Mouse (Mus musculus): ENCODE measurements around the gene Col6a3. TPM values are rescaled to one million over a fixed set of nuclear protein-coding genes. Genes with fewer than 3 reads are reported as not detected.
A peak's percentile ranks its signal among the peaks of the same experiment; 100 is the strongest.

Gene Col6a3
- polyA plus RNA-seq, 1 experiment from 2014 or later = 19.5 TPM

DNA sequence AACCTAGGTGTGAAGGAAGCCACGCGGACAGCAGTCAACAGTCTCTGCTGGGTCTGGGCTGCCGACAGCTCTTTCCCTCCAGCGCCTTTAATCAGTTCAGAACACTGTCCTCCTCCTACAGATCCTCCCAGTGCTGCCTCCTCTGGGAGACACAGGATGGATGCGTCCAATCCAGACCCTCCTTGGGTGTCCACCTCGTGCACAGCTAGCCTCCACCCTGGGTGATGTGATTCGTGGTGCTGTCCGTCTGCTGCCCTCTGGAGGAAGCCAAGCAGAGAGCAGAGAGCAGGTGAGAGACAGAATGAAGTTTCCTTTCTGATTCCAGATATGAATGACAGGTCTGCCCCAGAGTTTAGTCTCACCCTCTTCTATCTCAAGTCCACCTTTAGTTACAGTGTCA, 6.1 kb upstream of the Col6a3 start:
- Histone ChIP-seq H3K4me1 (ENCODE audit: control insufficient read depth, insufficient read depth, low read length) (no peaks in the 10 kb centered on the region), H3K27me3 (ENCODE audit: control insufficient read depth, insufficient read depth, low read length) (no peaks in the 10 kb centered on the region), H3K9me3 (replicated peaks; ENCODE audit: control insufficient read depth, low read length) (no peaks in the 10 kb centered on the region), H3K27ac (replicated peaks; ENCODE audit: low read depth, low read length) (no peak overlapping the region), H3K36me3 (replicated peaks; ENCODE audit: control insufficient read depth, insufficient read depth, low read depth, low read length) (no peaks in the 10 kb centered on the region), H3K4me2 (ENCODE audit: low read depth, low read length) (no peak overlapping the region), H3K4me3 (ENCODE audit: low read depth, low read length) (no peak overlapping the region), H3K9ac (replicated peaks; ENCODE audit: low read length) (no peak overlapping the region)
- DNase-seq (ENCODE audit: low spot score) (peak; percentile 45), ATAC-seq (replicated peaks; ENCODE audit: insufficient number of reproducible peaks, low FRiP score, low TSS enrichment, low read depth) (no peak)
- WGBS = 37% methylated on average over 8 of the region's 8 CpGs

DNA sequence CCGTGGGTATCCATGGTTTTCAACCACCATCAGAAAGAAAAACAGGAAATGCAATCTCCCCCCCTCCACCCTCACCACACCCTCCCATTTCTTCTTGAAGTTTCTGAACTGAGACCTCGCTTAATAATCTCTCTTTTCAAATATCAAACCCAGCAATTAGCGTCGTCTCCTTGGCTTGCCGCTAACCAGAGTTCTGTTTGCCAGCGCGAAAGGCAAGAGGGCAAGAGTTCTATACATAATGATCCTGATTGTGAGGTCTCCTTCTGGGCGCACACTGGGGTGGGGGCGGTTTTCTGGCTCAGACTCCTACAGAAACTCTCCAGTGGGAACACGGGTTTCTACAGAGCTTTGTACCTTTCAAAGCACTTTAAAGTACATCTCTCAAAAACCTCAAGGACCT, 1.4 kb upstream of the Col6a3 start:
- Histone ChIP-seq H3K9me3 (replicated peaks; ENCODE audit: control insufficient read depth, low read length) (no peaks in the 10 kb centered on the region), H3K27me3 (ENCODE audit: control insufficient read depth, insufficient read depth, low read length) (no peaks in the 10 kb centered on the region), H3K4me2 (ENCODE audit: low read depth, low read length) (no peak overlapping the region), H3K36me3 (replicated peaks; ENCODE audit: control insufficient read depth, insufficient read depth, low read depth, low read length) (no peaks in the 10 kb centered on the region), H3K4me3 (ENCODE audit: low read depth, low read length) (no peak overlapping the region), H3K4me1 (ENCODE audit: control insufficient read depth, insufficient read depth, low read length) (no peaks in the 10 kb centered on the region), H3K27ac (replicated peaks; ENCODE audit: low read depth, low read length) (no peak overlapping the region), H3K9ac (replicated peaks; ENCODE audit: low read length) (no peak overlapping the region)
- 64% methylated on average over 10 of the region's 10 CpGs for WGBS
- ATAC-seq (replicated peaks; ENCODE audit: insufficient number of reproducible peaks, low FRiP score, low TSS enrichment, low read depth) (no peak), DNase-seq (ENCODE audit: low spot score) (no peak)

DNA sequence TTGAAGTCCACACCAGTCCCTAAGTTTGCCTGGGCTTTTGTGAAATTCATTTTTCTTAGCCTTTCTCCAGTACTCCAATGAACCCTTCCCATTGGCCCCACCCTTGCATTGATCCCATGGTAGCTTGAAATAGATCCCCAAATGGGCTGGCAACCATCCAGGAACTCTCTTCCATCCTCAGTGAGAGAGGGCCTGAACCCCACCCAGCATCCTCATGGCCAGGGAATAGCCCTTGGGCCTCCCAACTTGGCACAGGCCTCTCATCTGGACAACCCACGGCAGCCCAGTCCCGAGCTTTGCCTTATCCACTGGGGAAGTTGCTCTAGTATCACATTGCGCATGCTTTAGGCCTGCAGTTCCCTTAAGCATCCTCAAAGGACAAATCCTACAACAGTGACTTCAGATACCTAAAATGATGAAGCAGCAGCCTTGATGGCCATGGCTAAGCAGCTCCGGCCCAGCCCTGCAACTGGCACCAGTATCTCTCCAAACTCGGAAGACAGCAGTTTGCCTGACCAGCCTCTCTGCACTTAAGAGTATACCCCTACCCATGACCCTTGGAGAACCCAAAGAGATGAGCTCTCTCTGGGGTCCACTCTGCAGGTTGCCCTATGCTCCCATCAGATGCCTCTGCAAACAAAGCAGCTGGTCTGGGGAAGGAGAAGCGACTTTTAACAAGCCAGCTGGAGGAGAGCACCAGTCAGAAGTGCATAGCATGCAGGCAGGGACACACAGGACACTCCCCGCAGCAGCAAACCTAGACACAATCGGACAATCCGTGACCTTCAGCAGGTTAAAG, 783 bp downstream of the Col6a3 start:
- no peak for DNase-seq (ENCODE audit: low spot score)
- peak overlapping the region; percentile 21 for H3K4me3 ChIP-seq (ENCODE audit: low read depth, low read length)
- H3K27ac ChIP-seq (replicated peaks; ENCODE audit: low read depth, low read length) = no peak overlapping the region
- peak overlapping the region; percentile 44 for H3K4me2 ChIP-seq (ENCODE audit: low read depth, low read length)
- no peaks in the 10 kb centered on the region for H3K27me3 ChIP-seq (ENCODE audit: control insufficient read depth, insufficient read depth, low read length)
- no peak for ATAC-seq (replicated peaks; ENCODE audit: insufficient number of reproducible peaks, low FRiP score, low TSS enrichment, low read depth)
- 0 out of 2 replicates have a peak, but pooled peaks cover 4% of the 10 kb centered on the region for H3K4me1 ChIP-seq (ENCODE audit: control insufficient read depth, insufficient read depth, low read length)
- H3K9ac ChIP-seq (replicated peaks; ENCODE audit: low read length) = peak overlapping the region; percentile 54
- WGBS = 77% methylated on average over 9 of the region's 9 CpGs
- H3K36me3 ChIP-seq (replicated peaks; ENCODE audit: control insufficient read depth, insufficient read depth, low read depth, low read length) = no peaks in the 10 kb centered on the region
- no peaks in the 10 kb centered on the region for H3K9me3 ChIP-seq (replicated peaks; ENCODE audit: control insufficient read depth, low read length)

DNA sequence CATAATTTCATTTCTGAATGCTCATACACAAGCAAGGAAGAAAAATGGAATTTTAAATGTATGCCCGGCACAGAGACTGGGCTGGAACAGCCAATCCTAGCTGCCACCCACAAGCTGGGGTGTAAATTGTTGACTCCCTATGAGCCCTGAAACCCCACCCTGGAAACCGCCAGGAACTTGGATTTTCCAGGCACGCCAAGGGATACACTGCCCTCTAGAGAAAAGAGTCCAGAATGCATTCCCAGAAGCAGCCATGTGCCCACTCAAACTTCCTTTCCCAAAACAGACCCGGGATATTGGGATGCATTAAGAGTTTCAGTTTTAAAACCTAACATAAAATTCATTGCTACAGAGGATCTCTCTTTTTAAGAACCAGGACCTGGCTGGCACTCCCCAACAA, 3.5 kb downstream of the Col6a3 start:
- no peak for ATAC-seq (replicated peaks; ENCODE audit: insufficient number of reproducible peaks, low FRiP score, low TSS enrichment, low read depth)
- peak; percentile 72 for DNase-seq (ENCODE audit: low spot score)
- no peak overlapping the region for H3K9ac ChIP-seq (replicated peaks; ENCODE audit: low read length)
- no peak overlapping the region for H3K4me2 ChIP-seq (ENCODE audit: low read depth, low read length)
- H3K27me3 ChIP-seq (ENCODE audit: control insufficient read depth, insufficient read depth, low read length) = no peaks in the 10 kb centered on the region
- H3K4me3 ChIP-seq (ENCODE audit: low read depth, low read length) = no peak overlapping the region
- H3K27ac ChIP-seq (replicated peaks; ENCODE audit: low read depth, low read length) = no peak overlapping the region
- no peaks in the 10 kb centered on the region for H3K36me3 ChIP-seq (replicated peaks; ENCODE audit: control insufficient read depth, insufficient read depth, low read depth, low read length)
- 0 out of 2 replicates have a peak, but pooled peaks cover 4% of the 10 kb centered on the region for H3K4me1 ChIP-seq (ENCODE audit: control insufficient read depth, insufficient read depth, low read length)
- no peaks in the 10 kb centered on the region for H3K9me3 ChIP-seq (replicated peaks; ENCODE audit: control insufficient read depth, low read length)
- WGBS = 13% methylated on average over 4 of the region's 4 CpGs

DNA sequence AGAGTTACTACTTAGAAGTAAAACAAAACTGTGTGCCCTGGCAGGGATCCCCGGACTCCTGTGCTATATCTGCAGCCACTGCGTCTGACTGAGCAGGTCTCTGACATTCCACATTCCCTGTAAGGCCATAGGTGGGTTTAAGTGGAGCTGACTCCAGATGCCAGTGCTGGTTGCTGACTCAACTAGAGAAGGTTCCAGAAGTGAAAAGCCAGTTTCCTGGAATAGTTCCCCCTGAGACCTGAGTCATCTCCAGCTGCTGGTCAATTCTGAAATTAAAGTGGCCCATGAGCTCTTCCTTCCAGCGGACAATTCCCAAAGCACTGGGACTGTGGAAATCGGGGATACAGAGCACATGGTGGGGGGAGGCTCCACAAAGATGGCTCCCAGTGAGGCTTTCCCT, 5.1 kb downstream of the Col6a3 start:
- no peak for ATAC-seq (replicated peaks; ENCODE audit: insufficient number of reproducible peaks, low FRiP score, low TSS enrichment, low read depth)
- Histone ChIP-seq H3K4me2 (ENCODE audit: low read depth, low read length) (no peak overlapping the region; the same call in 1 of the 2 replicates), H3K27me3 (ENCODE audit: control insufficient read depth, insufficient read depth, low read length) (no peaks in the 10 kb centered on the region), H3K36me3 (replicated peaks; ENCODE audit: control insufficient read depth, insufficient read depth, low read depth, low read length) (no peaks in the 10 kb centered on the region), H3K4me3 (ENCODE audit: low read depth, low read length) (no peak overlapping the region), H3K27ac (replicated peaks; ENCODE audit: low read depth, low read length) (0 out of 2 replicates have a peak overlapping the region, but pooled peaks have one; percentile 7), H3K4me1 (ENCODE audit: control insufficient read depth, insufficient read depth, low read length) (0 out of 2 replicates have a peak, but pooled peaks cover 4% of the 10 kb centered on the region), H3K9ac (replicated peaks; ENCODE audit: low read length) (no peak overlapping the region), H3K9me3 (replicated peaks; ENCODE audit: control insufficient read depth, low read length) (no peaks in the 10 kb centered on the region)
- WGBS = 69% methylated on average over 4 of the region's 4 CpGs
- no peak for DNase-seq (ENCODE audit: low spot score)

DNA sequence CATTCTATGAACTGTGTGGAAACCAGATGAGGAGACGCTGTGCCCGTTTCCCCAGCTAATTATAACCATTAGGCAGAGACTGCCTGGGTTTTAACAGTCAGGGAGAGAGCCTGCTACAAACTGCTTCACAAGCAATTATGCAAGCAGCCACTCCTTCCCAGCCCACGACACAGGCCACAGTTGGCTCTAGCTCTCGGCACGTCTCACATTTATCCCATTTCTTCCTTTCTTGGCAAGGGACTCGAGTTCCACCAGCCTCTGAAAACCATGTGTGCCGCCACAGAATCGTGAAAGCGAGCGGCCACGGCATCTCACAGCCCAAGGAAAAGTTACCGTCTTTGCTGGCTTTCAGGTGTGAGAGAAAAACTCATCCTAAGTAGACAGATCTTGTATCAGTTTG, 5.5 kb downstream of the Col6a3 start:
- 56% methylated on average over 12 of the region's 12 CpGs for WGBS

DNA sequence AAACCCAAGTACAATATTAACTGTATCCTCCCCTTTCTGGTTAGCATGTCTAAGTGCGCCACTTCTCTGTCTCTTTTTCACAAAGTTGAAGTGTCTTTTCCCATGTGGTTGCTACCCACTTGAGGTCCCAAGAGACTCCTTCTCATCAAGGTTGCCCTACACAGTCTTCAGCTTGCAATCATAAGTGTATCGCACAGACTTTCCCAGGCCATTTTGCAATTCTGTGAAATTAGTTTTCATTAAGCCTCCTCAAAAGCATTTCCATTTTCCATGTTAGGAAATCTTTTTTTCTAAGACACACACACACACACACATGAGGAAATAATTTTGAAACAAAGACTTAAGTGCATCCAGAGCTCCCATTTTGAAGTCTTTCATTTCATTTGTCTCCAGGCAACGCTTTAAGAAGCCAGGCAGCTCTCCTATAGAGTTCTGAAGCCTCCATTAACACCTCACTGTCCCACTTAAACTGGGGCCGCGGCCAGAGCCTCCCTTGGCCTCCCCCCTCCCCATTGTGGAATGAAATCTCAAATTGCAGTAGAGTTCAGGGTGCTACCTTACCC, 7.5 kb downstream of the Col6a3 start:
- ATAC-seq (replicated peaks; ENCODE audit: insufficient number of reproducible peaks, low FRiP score, low TSS enrichment, low read depth) (no peak), DNase-seq (ENCODE audit: low spot score) (peak; percentile 65)
- 0 out of 2 replicates have a peak, but pooled peaks cover 4% of the 10 kb centered on the region for H3K4me1 ChIP-seq (ENCODE audit: control insufficient read depth, insufficient read depth, low read length)
- no peak overlapping the region for H3K9ac ChIP-seq (replicated peaks; ENCODE audit: low read length)
- no peaks in the 10 kb centered on the region for H3K27me3 ChIP-seq (ENCODE audit: control insufficient read depth, insufficient read depth, low read length)
- H3K4me2 ChIP-seq (ENCODE audit: low read depth, low read length) = no peak overlapping the region
- no peaks in the 10 kb centered on the region for H3K9me3 ChIP-seq (replicated peaks; ENCODE audit: control insufficient read depth, low read length)
- peak overlapping the region; percentile 35; the same call in 1 of the 2 replicates for H3K27ac ChIP-seq (replicated peaks; ENCODE audit: low read depth, low read length)
- H3K4me3 ChIP-seq (ENCODE audit: low read depth, low read length) = no peak overlapping the region
- H3K36me3 ChIP-seq (replicated peaks; ENCODE audit: control insufficient read depth, insufficient read depth, low read depth, low read length) = no peaks in the 10 kb centered on the region
- WGBS = 43% methylated on average over 5 of the region's 5 CpGs

More for the DNA sequence above, 5.5 kb downstream of the Col6a3 start:
- H3K9ac ChIP-seq (replicated peaks; ENCODE audit: low read length) = no peak overlapping the region
- DNase-seq (ENCODE audit: low spot score) (peak; percentile 24), ATAC-seq (replicated peaks; ENCODE audit: insufficient number of reproducible peaks, low FRiP score, low TSS enrichment, low read depth) (no peak)
- H3K4me3 ChIP-seq (ENCODE audit: low read depth, low read length) = no peak overlapping the region
- H3K9me3 ChIP-seq (replicated peaks; ENCODE audit: control insufficient read depth, low read length) = no peaks in the 10 kb centered on the region
- 0 out of 2 replicates have a peak overlapping the region, but pooled peaks have one; percentile 7 for H3K27ac ChIP-seq (replicated peaks; ENCODE audit: low read depth, low read length)
- H3K27me3 ChIP-seq (ENCODE audit: control insufficient read depth, insufficient read depth, low read length) = no peaks in the 10 kb centered on the region
- no peaks in the 10 kb centered on the region for H3K36me3 ChIP-seq (replicated peaks; ENCODE audit: control insufficient read depth, insufficient read depth, low read depth, low read length)
- no peak overlapping the region; the same call in 1 of the 2 replicates for H3K4me2 ChIP-seq (ENCODE audit: low read depth, low read length)
- H3K4me1 ChIP-seq (ENCODE audit: control insufficient read depth, insufficient read depth, low read length) = 0 out of 2 replicates have a peak, but pooled peaks cover 4% of the 10 kb centered on the region

DNA sequence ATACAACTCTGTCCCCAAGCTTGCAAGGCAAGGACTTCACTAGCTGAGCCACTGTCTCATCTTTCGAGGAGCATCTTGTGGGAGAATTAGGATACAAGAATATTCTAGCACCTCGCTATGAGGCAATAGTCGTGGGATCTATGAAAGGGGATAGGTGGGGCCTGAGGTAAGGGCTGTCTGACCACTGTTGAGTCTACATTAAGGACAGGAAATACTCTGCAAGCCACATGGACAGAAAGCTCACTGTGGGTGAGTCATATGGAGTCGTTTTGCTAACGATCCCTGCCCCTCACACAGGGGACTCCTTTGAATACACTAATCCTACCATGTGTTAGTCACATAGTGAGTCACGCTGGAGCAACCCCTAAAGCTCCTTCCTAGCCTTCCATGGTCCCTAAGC, 9.1 kb downstream of the Col6a3 start:
- H3K4me3 ChIP-seq (ENCODE audit: low read depth, low read length) = no peak overlapping the region
- ATAC-seq (replicated peaks; ENCODE audit: insufficient number of reproducible peaks, low FRiP score, low TSS enrichment, low read depth) (no peak), DNase-seq (ENCODE audit: low spot score) (no peak)
- H3K36me3 ChIP-seq (replicated peaks; ENCODE audit: control insufficient read depth, insufficient read depth, low read depth, low read length) = no peaks in the 10 kb centered on the region
- 63% methylated on average over 6 of the region's 6 CpGs for WGBS
- H3K9me3 ChIP-seq (replicated peaks; ENCODE audit: control insufficient read depth, low read length) = no peaks in the 10 kb centered on the region
- H3K4me2 ChIP-seq (ENCODE audit: low read depth, low read length) = no peak overlapping the region
- no peak overlapping the region for H3K27ac ChIP-seq (replicated peaks; ENCODE audit: low read depth, low read length)
- no peaks in the 10 kb centered on the region for H3K27me3 ChIP-seq (ENCODE audit: control insufficient read depth, insufficient read depth, low read length)
- H3K4me1 ChIP-seq (ENCODE audit: control insufficient read depth, insufficient read depth, low read length) = 0 out of 2 replicates have a peak, but pooled peaks cover 4% of the 10 kb centered on the region
- H3K9ac ChIP-seq (replicated peaks; ENCODE audit: low read length) = no peak overlapping the region
